Comparison of ENCODE assay signal across 34 mouse cellular contexts in genomic region chr16:57332301-57332700, GRCm38 (mm10). TPM values are rescaled to one million over a fixed set of nuclear protein-coding genes. Genes with fewer than 3 reads are reported as not detected.
A peak's percentile ranks its signal among the peaks of the same experiment; 100 is the strongest.
DNase-seq lines count a peak whose midpoint lies in the region; ATAC-seq and TF ChIP-seq lines count a peak whose summit lies in the region.
"Had no signal": no experiment of that assay in that cellular context is flagged by ENCODE, and none has a peak within 500 bp of the region (broad histone marks: within the 10 kb centered on the region; RNA-seq: fewer than 3 reads in every experiment).

No protein-coding gene starts in this region.

- no peaks in the 10 kb centered on the region for H3K27me3 ChIP-seq in testis, adult 2 months (ENCODE audit: control insufficient read depth, insufficient read depth, low read length)
- no peaks in the 10 kb centered on the region for H3K27me3 ChIP-seq in limb, embryonic 15.5 days
- H3K27me3 ChIP-seq in intestine, embryonic 16.5 days (replicated peaks; ENCODE audit: control insufficient read depth, insufficient read depth, low read length), result no peaks in the 10 kb centered on the region
- H3K27me3 ChIP-seq: CH12.LX; forebrain, embryonic 13.5 days; heart, embryonic 12.5 days; heart, embryonic 15.5 days; hindbrain, embryonic 13.5 days; intestine, embryonic 15.5 days; Patski had no signal

- H3K4me1 ChIP-seq in testis, adult 2 months (ENCODE audit: control insufficient read depth, insufficient read depth, low read length), result no peaks in the 10 kb centered on the region
- H3K4me1 ChIP-seq in limb, embryonic 15.5 days, result peaks cover 33% of the 10 kb centered on the region
- no peaks in the 10 kb centered on the region for H3K4me1 ChIP-seq in intestine, embryonic 16.5 days (ENCODE audit: control insufficient read depth, insufficient read depth, low read length)
- H3K4me1 ChIP-seq: forebrain, embryonic 13.5 days; heart, embryonic 12.5 days; hindbrain, embryonic 10.5 days; hindbrain, embryonic 13.5 days; intestine, embryonic 15.5 days had no signal

- H3K27ac ChIP-seq in testis, adult 2 months (ENCODE audit: control insufficient read depth, insufficient read depth, low read depth, low read length), result no peak overlapping the region
- H3K27ac ChIP-seq in limb, embryonic 15.5 days, result peak overlapping the region; percentile 44; the same call in 1 of the 2 replicates
- H3K27ac ChIP-seq in intestine, embryonic 16.5 days (ENCODE audit: low read length), result no peak overlapping the region
- H3K27ac ChIP-seq: forebrain, embryonic 10.5 days; forebrain, embryonic 13.5 days; heart, embryonic 15.5 days; hindbrain, embryonic 10.5 days; hindbrain, embryonic 13.5 days; intestine, embryonic 15.5 days had no signal

- WGBS in limb, embryonic 15.5 days, result 56% methylated on average over 7 of the region's 7 CpGs
- 62% methylated on average over 7 of the region's 7 CpGs for WGBS in intestine, embryonic 16.5 days

- no peaks in the 10 kb centered on the region for H3K36me3 ChIP-seq in testis, adult 2 months (ENCODE audit: control insufficient read depth, insufficient read depth, low read length)
- H3K36me3 ChIP-seq in limb, embryonic 15.5 days, result no peaks in the 10 kb centered on the region
- no peaks in the 10 kb centered on the region for H3K36me3 ChIP-seq in intestine, embryonic 16.5 days (ENCODE audit: control insufficient read depth, insufficient read depth, low read length)
- H3K36me3 ChIP-seq: forebrain, embryonic 10.5 days; G1E; heart, embryonic 12.5 days; heart, embryonic 15.5 days; hindbrain, embryonic 10.5 days; hindbrain, embryonic 13.5 days; intestine, embryonic 15.5 days had no signal

- TF ChIP-seq POLR2A in testis, adult 2 months (IDR thresholded peaks at IDR 0.05; ENCODE audit: control insufficient read depth, low read depth, low read length), result no peak

- TF ChIP-seq CTCF in testis, adult 2 months (IDR thresholded peaks at IDR 0.05; ENCODE audit: control insufficient read depth, insufficient read depth, insufficient replicate concordance, low read depth, low read length), result no peak

- H3K4me2 ChIP-seq in limb, embryonic 15.5 days, result no peak overlapping the region
- H3K4me2 ChIP-seq in intestine, embryonic 16.5 days (ENCODE audit: low read depth, low read length), result no peak overlapping the region
- H3K4me2 ChIP-seq: forebrain, embryonic 13.5 days; heart, embryonic 12.5 days; heart, embryonic 15.5 days; hindbrain, embryonic 13.5 days; intestine, embryonic 15.5 days had no signal

- peak; percentile 68 for DNase-seq in heart, adult 11 months
- DNase-seq in heart, adult 18-20 months, result no peak
- DNase-seq in testis, postnatal 14 days (ENCODE audit: low spot score), result no peak
- DNase-seq: adrenal gland, adult 2 months; adrenal gland, postnatal 14 days; B cell, adult 2 months; cerebellum, adult 11 months; cerebellum, adult 2 months; cerebellum, adult 9-11 months; cerebellum, postnatal 25 days; embryo, embryonic 11 days; gastrocnemius, postnatal 10 days; gastrocnemius, postnatal 36 days; heart, postnatal 10 days; heart, postnatal 36 days had no signal

- no peaks in the 10 kb centered on the region for H3K9me3 ChIP-seq in limb, embryonic 15.5 days
- H3K9me3 ChIP-seq in intestine, embryonic 16.5 days (ENCODE audit: control insufficient read depth, low read length), result no peaks in the 10 kb centered on the region
- H3K9me3 ChIP-seq: forebrain, embryonic 10.5 days; forebrain, embryonic 13.5 days; G1E; heart, embryonic 12.5 days; heart, embryonic 15.5 days; hindbrain, embryonic 10.5 days; hindbrain, embryonic 13.5 days; intestine, embryonic 15.5 days had no signal

- no peak overlapping the region for H3K9ac ChIP-seq in limb, embryonic 15.5 days
- no peak overlapping the region for H3K9ac ChIP-seq in intestine, embryonic 16.5 days (ENCODE audit: low read depth, low read length)
- H3K9ac ChIP-seq: forebrain, embryonic 13.5 days; heart, embryonic 12.5 days; heart, embryonic 15.5 days; hindbrain, embryonic 13.5 days; intestine, embryonic 15.5 days had no signal

- H3K4me3 ChIP-seq in testis, adult 2 months (ENCODE audit: control insufficient read depth, low read depth, low read length), result peak overlapping the region; percentile 30
- H3K4me3 ChIP-seq in limb, embryonic 15.5 days, result no peak overlapping the region
- H3K4me3 ChIP-seq in intestine, embryonic 16.5 days (ENCODE audit: low read length), result no peak overlapping the region
- H3K4me3 ChIP-seq: erythroblast, embryonic 14.5 days; forebrain, embryonic 10.5 days; forebrain, embryonic 13.5 days; heart, embryonic 12.5 days; heart, embryonic 15.5 days; hindbrain, embryonic 10.5 days; hindbrain, embryonic 13.5 days; intestine, embryonic 15.5 days had no signal

- no peak for ATAC-seq in limb, embryonic 15.5 days (ENCODE audit: insufficient number of reproducible peaks, low FRiP score, low TSS enrichment, low read depth)
- no peak for ATAC-seq in intestine, embryonic 16.5 days
- ATAC-seq: forebrain, embryonic 13.5 days; forebrain, embryonic 16.5 days; hindbrain, embryonic 16.5 days; intestine, embryonic 15.5 days; Patski had no signal

RNA-seq across cellular contexts. Expression of gene Filip1l, which starts 20.6 kb away (rescaled TPM):
- total RNA-seq in heart, adult 18-20 months (2021), result 10 to 100 TPM; 26.0 to 34.6 TPM
- polyA plus RNA-seq in testis, adult 2 months (2012; rRNA removed), result 1.2 and 1.4 TPM in 2 replicates
- polyA plus RNA-seq in limb, embryonic 15.5 days (2015; fragmentation: Nextera tagmentation; extraction: Ambion mirVana), result 46.3 and 46.8 TPM in 2 replicates
- 30.4 and 31.9 TPM in 2 replicates for polyA plus RNA-seq in intestine, embryonic 16.5 days (2015; fragmentation: Nextera tagmentation; extraction: Ambion mirVana)
- polyA plus RNA-seq: erythroblast, embryonic 14.5 days had no signal

RNA-seq across cellular contexts. Expression of gene Tmem30c, which starts 39.6 kb away (rescaled TPM):
- total RNA-seq in heart, adult 18-20 months (2021), result not detected
- polyA plus RNA-seq in testis, adult 2 months (2012; rRNA removed), result 50.4 and 66.3 TPM in 2 replicates
- polyA plus RNA-seq in limb, embryonic 15.5 days (2015; fragmentation: Nextera tagmentation; extraction: Ambion mirVana), result not detected in 2 replicates
- polyA plus RNA-seq in intestine, embryonic 16.5 days (2015; fragmentation: Nextera tagmentation; extraction: Ambion mirVana), result not detected in 2 replicates
- total RNA-seq: adrenal gland, adult 2 months; adrenal gland, postnatal 14 days; gastrocnemius, adult 18-20 months; gastrocnemius, postnatal 10 days; gastrocnemius, postnatal 36 days; granulocyte monocyte progenitor cell, adult 5-6 weeks; heart, postnatal 10 days; heart, postnatal 36 days had no signal
- polyA plus RNA-seq: adrenal gland, adult 2 months; embryonic facial prominence, embryonic 11.5 days; erythroblast, embryonic 14.5 days; forebrain, embryonic 10.5 days; G1E; heart, embryonic 12.5 days; heart, embryonic 15.5 days; intestine, embryonic 15.5 days; Patski had no signal

Comparison
In these comparisons a context has a peak if more than half of its experiments do, and no peak if none do; other contexts are left out.
1. RNA of gene Filip1l, which starts 20.6 kb away (polyA plus RNA-seq): 46.3 to 46.8 TPM in limb, embryonic 15.5 days and 30.4 to 31.9 TPM in intestine, embryonic 16.5 days; 1.2 to 1.4 TPM in testis, adult 2 months; every median in the first group is over 10 times any median in the second.
2. RNA of gene Tmem30c, which starts 39.6 kb away (polyA plus RNA-seq): 50.4 to 66.3 TPM in testis, adult 2 months; not detected in limb, embryonic 15.5 days and not detected in intestine, embryonic 16.5 days; every median in the first group is over 10 times any median in the second.